Mouse (Mus musculus): Measurements from ENCODE around the gene Ccdc125. TPM values are rescaled to one million over a fixed set of nuclear protein-coding genes. Genes with fewer than 3 reads are reported as not detected.

Gene Ccdc125
- total RNA-seq (2021) = under 1 TPM; 0.20 to 0.23 TPM
- long read RNA-seq, experiment 1 = 0 reads
- long read RNA-seq, experiment 2, partial matches to known transcripts = 0 of 1 reads
- long read RNA-seq, experiment 2, other reads (novel, unspliced or antisense) = 1 of 1 reads

GRCm38 (mm10) chr13:100669291-100670022 is at the start of gene Ccdc125:
TSS of gene Ccdc125 (plus strand) at chr13:100669717.
- TF ChIP-seq CTCF (conservative IDR thresholded peaks at IDR 0.05) = no peak

GRCm38 (mm10) chr13:100622241-100622640 is 47.3 kb upstream of the Ccdc125 start:
- H3K27ac ChIP-seq = no peak overlapping the region
- no peak overlapping the region for H3K4me3 ChIP-seq
- no peak for TF ChIP-seq CTCF (conservative IDR thresholded peaks at IDR 0.05)
- DNase-seq (ENCODE audit: low spot score in 2 of 2) = no peak

More at GRCm38 (mm10) chr13:100669291-100670022, at the start of gene Ccdc125:
- peak within 1 kb of the TSS; percentile 55 for H3K4me3 ChIP-seq
- no peak for DNase-seq (ENCODE audit: low spot score in 2 of 2)
- no peak within 1 kb of the TSS for H3K27ac ChIP-seq

GRCm38 (mm10) chr13:100634106-100634691 is 35.3 kb upstream of the Ccdc125 start:
- Histone ChIP-seq H3K4me3 (no peak overlapping the region), H3K27ac (no peak overlapping the region)
- no peak for DNase-seq (ENCODE audit: low spot score in 2 of 2)
- TF ChIP-seq CTCF (conservative IDR thresholded peaks at IDR 0.05) = no peak

- H3K27ac ChIP-seq = no peak overlapping the region
- no peak overlapping the region for H3K4me3 ChIP-seq
- no peak for DNase-seq (ENCODE audit: low spot score in 2 of 2)
- no peak; the same call in 1 of the 2 replicates for TF ChIP-seq CTCF (conservative IDR thresholded peaks at IDR 0.05)
Observed at GRCm38 (mm10) chr13:100642471-100643209, 26.9 kb upstream of the Ccdc125 start.

- TF ChIP-seq CTCF (conservative IDR thresholded peaks at IDR 0.05) = no peak
- Histone ChIP-seq H3K4me3 (no peak overlapping the region), H3K27ac (no peak overlapping the region)
- no peak for DNase-seq (ENCODE audit: low spot score in 2 of 2)
Observed at GRCm38 (mm10) chr13:100648223-100648622, 21.3 kb upstream of the Ccdc125 start.

GRCm38 (mm10) chr13:100650550-100651438 is 18.7 kb upstream of the Ccdc125 start, which contains the start of the genes Ak6 and Rad17:
TSS of gene Ak6 (plus strand) at chr13:100650979.
TSS of gene Rad17 (minus strand) at chr13:100651051.
- Histone ChIP-seq H3K27ac (peak within 1 kb of the TSS; percentile 100), H3K4me3 (peak within 1 kb of the TSS; percentile 75)
- TF ChIP-seq CTCF (conservative IDR thresholded peaks at IDR 0.05) = peak; percentile 49
- peak; percentile 93 to 97 for DNase-seq (ENCODE audit: low spot score in 2 of 2)

- Histone ChIP-seq H3K27ac (peak within 1 kb of the TSS; percentile 100), H3K4me3 (peak within 1 kb of the TSS; percentile 75)
- peak in 1 of 2 experiments; percentile 14 for DNase-seq (ENCODE audit: low spot score in 2 of 2)
- TF ChIP-seq CTCF (conservative IDR thresholded peaks at IDR 0.05) = no peak
Observed at GRCm38 (mm10) chr13:100651439-100652186, 17.9 kb upstream of the Ccdc125 start, which contains the start of gene Taf9. TSS of gene Taf9 (plus strand) at chr13:100651579.

- TF ChIP-seq CTCF (conservative IDR thresholded peaks at IDR 0.05) = no peak
- DNase-seq (ENCODE audit: low spot score in 2 of 2) = no peak
- Histone ChIP-seq H3K27ac (no peak overlapping the region), H3K4me3 (no peak overlapping the region)
Observed at GRCm38 (mm10) chr13:100658091-100658490, 11.4 kb upstream of the Ccdc125 start.

GRCm38 (mm10) chr13:100659864-100660456 is 9.6 kb upstream of the Ccdc125 start:
- DNase-seq (ENCODE audit: low spot score in 2 of 2) = peak; percentile 25 to 64
- peak; percentile 91 for TF ChIP-seq CTCF (conservative IDR thresholded peaks at IDR 0.05)
- Histone ChIP-seq H3K4me3 (no peak overlapping the region), H3K27ac (no peak overlapping the region)

GRCm38 (mm10) chr13:100670181-100670741 is 744 bp downstream of the Ccdc125 start:
- no peak for TF ChIP-seq CTCF (conservative IDR thresholded peaks at IDR 0.05)
- Histone ChIP-seq H3K4me3 (peak overlapping the region; percentile 55), H3K27ac (no peak overlapping the region)
- no peak for DNase-seq (ENCODE audit: low spot score in 2 of 2)

Measured in layer of hippocampus, adult 2 months (tissue).